Mouse (Mus musculus) retina, adult 2 months (tissue): ENCODE results near the gene Loxl4.

Experiments used
- DNase-seq: peaks from one replicate; pipeline ENCODE4 v3.0.0-alpha.2; 2012; ENCODE audit warnings: low read depth, low spot score

The Loxl4 gene

GRCm38 (mm10) chr19:42609716-42610115 lies 2.9 kb downstream of the Loxl4 start:
- DNase-seq: no peak

GRCm38 (mm10) chr19:42608082-42608481 lies 4.5 kb downstream of the Loxl4 start:
- DNase-seq: no peak

GRCm38 (mm10) chr19:42602576-42602975 lies 10.0 kb downstream of the Loxl4 start:
- no peak for DNase-seq

- no peak for DNase-seq
Observed at GRCm38 (mm10) chr19:42602041-42602440, 10.6 kb downstream of the Loxl4 start.

GRCm38 (mm10) chr19:42601445-42601844 lies 11.2 kb downstream of the Loxl4 start:
- no peak for DNase-seq

- no peak for DNase-seq
Observed at GRCm38 (mm10) chr19:42600591-42600990, 12.0 kb downstream of the Loxl4 start.

- no peak for DNase-seq
Observed at GRCm38 (mm10) chr19:42599891-42600290, 12.7 kb downstream of the Loxl4 start.

GRCm38 (mm10) chr19:42597896-42598295 lies 14.7 kb downstream of the Loxl4 start:
- no peak for DNase-seq

- DNase-seq: no peak
Observed at GRCm38 (mm10) chr19:42597286-42597685, 15.3 kb downstream of the Loxl4 start.

- no peak for DNase-seq
Observed at GRCm38 (mm10) chr19:42595066-42595465, 17.5 kb downstream of the Loxl4 start.

GRCm38 (mm10) chr19:42593456-42593855 lies 19.2 kb downstream of the Loxl4 start:
- DNase-seq: no peak

GRCm38 (mm10) chr19:42591534-42591933 lies 21.1 kb downstream of the Loxl4 start:
- DNase-seq: no peak

GRCm38 (mm10) chr19:42589246-42589645 lies 23.4 kb downstream of the Loxl4 start:
- no peak for DNase-seq

GRCm38 (mm10) chr19:42587704-42588103 lies 24.9 kb downstream of the Loxl4 start:
- DNase-seq: no peak

- no peak for DNase-seq
Observed at GRCm38 (mm10) chr19:42584188-42584587, 28.4 kb downstream of the Loxl4 start.

GRCm38 (mm10) chr19:42583677-42584076 lies 28.9 kb downstream of the Loxl4 start:
- no peak for DNase-seq

GRCm38 (mm10) chr19:42582811-42583370 lies 29.7 kb downstream of the Loxl4 start:
- no peak for DNase-seq

- DNase-seq: no peak
Observed at GRCm38 (mm10) chr19:42580701-42581100, 31.9 kb downstream of the Loxl4 start.

GRCm38 (mm10) chr19:42578631-42579030 lies 34.0 kb downstream of the Loxl4 start:
- DNase-seq: no peak

- no peak for DNase-seq
Observed at GRCm38 (mm10) chr19:42576856-42577255, 35.8 kb downstream of the Loxl4 start.

GRCm38 (mm10) chr19:42575317-42575716 lies 37.3 kb downstream of the Loxl4 start:
- DNase-seq: no peak

GRCm38 (mm10) chr19:42571291-42571690 lies 41.3 kb downstream of the Loxl4 start:
- DNase-seq: peak; percentile 83

GRCm38 (mm10) chr19:42569076-42569475 lies 43.5 kb downstream of the Loxl4 start:
- DNase-seq: no peak

GRCm38 (mm10) chr19:42567020-42567419 lies 45.6 kb downstream of the Loxl4 start:
- no peak for DNase-seq
